Mouse (Mus musculus): ENCODE results near the gene Itgb7.
A peak's percentile ranks its signal among the peaks of the same experiment; 100 is the strongest.

Itgb7 gene

GRCm38 (mm10) chr15:102231748-102232147 lies at the start of gene Itgb7:
Gene Itgb7, minus strand, starts transcription at chr15:102231944.
- peak; percentile 67 for DNase-seq (ENCODE audit: low read depth, low spot score)

GRCm38 (mm10) chr15:102280623-102281022 lies 48.9 kb upstream of the Itgb7 start:
- DNase-seq (ENCODE audit: low read depth, low spot score): no peak

- DNase-seq (ENCODE audit: low read depth, low spot score): peak; percentile 71
Observed at GRCm38 (mm10) chr15:102279783-102280520, 48.2 kb upstream of the Itgb7 start.

- DNase-seq (ENCODE audit: low read depth, low spot score): peak; percentile 86
Observed at GRCm38 (mm10) chr15:102279092-102279782, 47.5 kb upstream of the Itgb7 start, which contains the start of gene Mfsd5. Gene Mfsd5, plus strand, starts transcription at chr15:102279454.

GRCm38 (mm10) chr15:102278726-102279091 lies 47.0 kb upstream of the Itgb7 start:
- no peak for DNase-seq (ENCODE audit: low read depth, low spot score)

GRCm38 (mm10) chr15:102273982-102274716 lies 42.4 kb upstream of the Itgb7 start:
- peak; percentile 50 for DNase-seq (ENCODE audit: low read depth, low spot score)

GRCm38 (mm10) chr15:102271441-102271840 lies 39.7 kb upstream of the Itgb7 start:
- peak; percentile 71 for DNase-seq (ENCODE audit: low read depth, low spot score)

GRCm38 (mm10) chr15:102270274-102270960 lies 38.7 kb upstream of the Itgb7 start, which contains the start of gene Gm9918:
Gene Gm9918, plus strand, starts transcription at chr15:102270563.
- DNase-seq (ENCODE audit: low read depth, low spot score): no peak

GRCm38 (mm10) chr15:102265548-102265947 lies 33.8 kb upstream of the Itgb7 start:
- peak; percentile 58 for DNase-seq (ENCODE audit: low read depth, low spot score)

GRCm38 (mm10) chr15:102263037-102263436 lies 31.3 kb upstream of the Itgb7 start:
- DNase-seq (ENCODE audit: low read depth, low spot score): no peak

- peak; percentile 67 for DNase-seq (ENCODE audit: low read depth, low spot score)
Observed at GRCm38 (mm10) chr15:102262582-102262981, 30.8 kb upstream of the Itgb7 start.

- no peak for DNase-seq (ENCODE audit: low read depth, low spot score)
Observed at GRCm38 (mm10) chr15:102258581-102259253, 27.0 kb upstream of the Itgb7 start.

GRCm38 (mm10) chr15:102258076-102258470 lies 26.3 kb upstream of the Itgb7 start:
- peak; percentile 82 for DNase-seq (ENCODE audit: low read depth, low spot score)

GRCm38 (mm10) chr15:102257202-102258075 lies 25.7 kb upstream of the Itgb7 start, which contains the start of gene Rarg:
Gene Rarg, minus strand, starts transcription at chr15:102257517.
- DNase-seq (ENCODE audit: low read depth, low spot score): no peak

GRCm38 (mm10) chr15:102256431-102257201 lies 24.9 kb upstream of the Itgb7 start:
- DNase-seq (ENCODE audit: low read depth, low spot score): no peak

GRCm38 (mm10) chr15:102255547-102256255 lies 24.0 kb upstream of the Itgb7 start:
- no peak for DNase-seq (ENCODE audit: low read depth, low spot score)

- DNase-seq (ENCODE audit: low read depth, low spot score): peak; percentile 94
Observed at GRCm38 (mm10) chr15:102250521-102250920, 18.8 kb upstream of the Itgb7 start.

GRCm38 (mm10) chr15:102249967-102250366 lies 18.2 kb upstream of the Itgb7 start:
- DNase-seq (ENCODE audit: low read depth, low spot score): peak; percentile 56
